Mouse (Mus musculus) inflammation-experienced regulatory T-cells, adult 16 weeks (primary cell): ENCODE data around the gene Nkain4. TPM values are rescaled to one million over a fixed set of nuclear protein-coding genes. Genes with fewer than 3 reads are reported as not detected.

Experiments
- polyA plus RNA-seq: library from polyadenylated mRNA; unstranded; fragments of 100-300 nt; shearing (Covaris generic); gene quantifications from one replicate; pipeline ENCODE4 v1.2.1, GENCODE M21; 2017

Gene Nkain4
- not detected for polyA plus RNA-seq

GRCm38 (mm10) chr2:180954061-180955047 lies at the start of gene Nkain4:
Gene Nkain4, minus strand, starts transcription at chr2:180954699.

GRCm38 (mm10) chr2:180986449-180986848 lies 31.9 kb upstream of the Nkain4 start, which contains the start of gene Col20a1:
Gene Col20a1, plus strand, starts transcription at chr2:180986535.

GRCm38 (mm10) chr2:180967010-180967763 lies 12.7 kb upstream of the Nkain4 start, which contains the start of gene Arfgap1:
Gene Arfgap1, plus strand, starts transcription at chr2:180967225.

GRCm38 (mm10) chr2:180928723-180929122 lies 25.8 kb downstream of the Nkain4 start, which contains the start of gene Birc7:
Gene Birc7, plus strand, starts transcription at chr2:180929023.

GRCm38 (mm10) chr2:180920810-180921400 lies 33.6 kb downstream of the Nkain4 start, which contains the start of gene Ythdf1:
Gene Ythdf1, minus strand, starts transcription at chr2:180920949.

Other genes starting within 250 kb of the Nkain4 start
- gene Dido1, start 244.7 kb downstream of the Nkain4 start, polyA plus RNA-seq, result 79.7 TPM
- gene Gid8, start 244.6 kb downstream of the Nkain4 start, polyA plus RNA-seq, result 29.3 TPM
- 81.6 TPM for gene Slc17a9, start 229.4 kb downstream of the Nkain4 start, polyA plus RNA-seq
- not detected for gene Bhlhe23, start 177.8 kb downstream of the Nkain4 start, polyA plus RNA-seq
- gene Ythdf1, start 33.8 kb downstream of the Nkain4 start, polyA plus RNA-seq, result 5.7 TPM
- not detected for gene Birc7, start 25.7 kb downstream of the Nkain4 start, polyA plus RNA-seq
- 93.5 TPM for gene Arfgap1, start 12.5 kb upstream of the Nkain4 start, polyA plus RNA-seq
- 0.89 TPM for gene Col20a1, start 31.8 kb upstream of the Nkain4 start, polyA plus RNA-seq
- gene Chrna4, start 88.8 kb upstream of the Nkain4 start, polyA plus RNA-seq, result not detected
- not detected for gene Kcnq2, start 180.6 kb upstream of the Nkain4 start, polyA plus RNA-seq
- gene Eef1a2, start 202.3 kb upstream of the Nkain4 start, polyA plus RNA-seq, result not detected
- 287 TPM for gene Ppdpf, start 232.5 kb upstream of the Nkain4 start, polyA plus RNA-seq
- not detected for gene Ptk6, start 248.1 kb upstream of the Nkain4 start, polyA plus RNA-seq